Mouse (Mus musculus): ENCODE data around the gene Actrt2. TPM values are rescaled to one million over a fixed set of nuclear protein-coding genes. Genes with fewer than 3 reads are reported as not detected.

Gene Actrt2
- polyA plus RNA-seq, 1 experiment from 2014 or later, result not detected

DNA sequence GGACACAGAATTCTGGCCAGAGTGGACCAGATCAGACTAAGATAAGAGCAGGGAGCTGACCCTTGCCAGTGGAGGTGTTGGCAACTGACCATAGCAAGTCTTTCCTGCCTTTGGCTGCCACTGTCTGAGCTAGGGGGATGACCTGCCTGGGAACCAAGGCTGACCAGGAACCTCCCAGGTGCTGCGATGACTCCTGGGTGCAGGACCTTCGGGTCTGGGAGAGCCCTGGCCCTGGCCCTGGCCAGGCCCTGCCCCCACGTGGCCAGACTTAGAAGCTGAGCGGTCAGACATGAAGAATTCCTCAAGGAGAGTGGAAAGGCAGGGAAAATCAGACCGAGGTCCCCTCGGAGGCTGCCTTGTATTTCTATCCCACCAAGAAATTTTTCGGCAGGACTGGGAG, 28.5 kb downstream of the Actrt2 start:
- ATAC-seq (replicated peaks; ENCODE audit: low FRiP score) (no peak), DNase-seq (ENCODE audit: low spot score) (no peak)
- Histone ChIP-seq H3K27me3 (replicated peaks; ENCODE audit: control insufficient read depth, insufficient read depth, low read length) (peaks cover 100% of the 10 kb centered on the region), H3K4me2 (no peak overlapping the region), H3K9me3 (ENCODE audit: control insufficient read depth, low read length) (no peaks in the 10 kb centered on the region), H3K27ac (ENCODE audit: low read depth, low read length) (no peak overlapping the region), H3K4me3 (ENCODE audit: low read depth, low read length) (no peak overlapping the region), H3K36me3 (ENCODE audit: control insufficient read depth, insufficient read depth, low read length) (no peaks in the 10 kb centered on the region), H3K4me1 (replicated peaks; ENCODE audit: control insufficient read depth, insufficient read depth, low read length) (no peaks in the 10 kb centered on the region; the same call in none of the 2 replicates), H3K9ac (ENCODE audit: low read depth, low read length) (no peak overlapping the region)
- WGBS, result 5% methylated on average over 7 of the region's 7 CpGs

- H3K27me3 ChIP-seq (replicated peaks; ENCODE audit: control insufficient read depth, insufficient read depth, low read length), result peaks cover 100% of the 10 kb centered on the region
- H3K4me1 ChIP-seq (replicated peaks; ENCODE audit: control insufficient read depth, insufficient read depth, low read length), result no peaks in the 10 kb centered on the region; the same call in none of the 2 replicates
- H3K27ac ChIP-seq (ENCODE audit: low read depth, low read length), result no peak overlapping the region
- no peaks in the 10 kb centered on the region for H3K9me3 ChIP-seq (ENCODE audit: control insufficient read depth, low read length)
- H3K9ac ChIP-seq (ENCODE audit: low read depth, low read length), result no peak overlapping the region
- WGBS, result 6% methylated on average over 15 of the region's 15 CpGs
- ATAC-seq (replicated peaks; ENCODE audit: low FRiP score), result no peak
- no peaks in the 10 kb centered on the region for H3K36me3 ChIP-seq (ENCODE audit: control insufficient read depth, insufficient read depth, low read length)
- peak; percentile 36 for DNase-seq (ENCODE audit: low spot score)
- H3K4me2 ChIP-seq, result peak overlapping the region; percentile 57
- H3K4me3 ChIP-seq (ENCODE audit: low read depth, low read length), result peak overlapping the region; percentile 46; the same call in 1 of the 2 replicates
Measured at GRCm38 (mm10) chr4:154638320-154638886, 29.3 kb downstream of the Actrt2 start.

- 2% methylated on average over 70 of the region's 73 CpGs for WGBS
- peak overlapping the region; percentile 43; the same call in 1 of the 2 replicates for H3K9ac ChIP-seq (ENCODE audit: low read depth, low read length)
Measured at GRCm38 (mm10) chr4:154637468-154638319, 30.0 kb downstream of the Actrt2 start.

GRCm38 (mm10) chr4:154636721-154637311, 30.9 kb downstream of the Actrt2 start, which contains the start of gene Prdm16:
TSS of gene Prdm16 (minus strand) at chr4:154636873.
- peak; percentile 57 for DNase-seq (ENCODE audit: low spot score)
- WGBS, result under 1% methylated on average over 47 of the region's 47 CpGs
- peaks cover 100% of the 10 kb centered on the region for H3K27me3 ChIP-seq (replicated peaks; ENCODE audit: control insufficient read depth, insufficient read depth, low read length)
- H3K36me3 ChIP-seq (ENCODE audit: control insufficient read depth, insufficient read depth, low read length), result no peaks in the 10 kb centered on the region
- peak within 1 kb of the TSS; percentile 46 for H3K4me3 ChIP-seq (ENCODE audit: low read depth, low read length)
- ATAC-seq (replicated peaks; ENCODE audit: low FRiP score), result no peak
- H3K9ac ChIP-seq (ENCODE audit: low read depth, low read length), result peak within 1 kb of the TSS; percentile 55
- H3K4me2 ChIP-seq, result peak within 1 kb of the TSS; percentile 57
- peak within 1 kb of the TSS; percentile 68 for H3K27ac ChIP-seq (ENCODE audit: low read depth, low read length)
- peaks cover under 1% of the 10 kb centered on the region for H3K4me1 ChIP-seq (replicated peaks; ENCODE audit: control insufficient read depth, insufficient read depth, low read length)
- H3K9me3 ChIP-seq (ENCODE audit: control insufficient read depth, low read length), result no peaks in the 10 kb centered on the region

More at GRCm38 (mm10) chr4:154637468-154638319, 30.0 kb downstream of the Actrt2 start:
- DNase-seq (ENCODE audit: low spot score) (peak; percentile 48), ATAC-seq (replicated peaks; ENCODE audit: low FRiP score) (no peak)
- peak overlapping the region; percentile 25; the same call in 1 of the 2 replicates for H3K27ac ChIP-seq (ENCODE audit: low read depth, low read length)
- peak overlapping the region; percentile 57 for H3K4me2 ChIP-seq
- H3K27me3 ChIP-seq (replicated peaks; ENCODE audit: control insufficient read depth, insufficient read depth, low read length), result peaks cover 100% of the 10 kb centered on the region
- no peaks in the 10 kb centered on the region; the same call in none of the 2 replicates for H3K4me1 ChIP-seq (replicated peaks; ENCODE audit: control insufficient read depth, insufficient read depth, low read length)
- H3K4me3 ChIP-seq (ENCODE audit: low read depth, low read length), result peak overlapping the region; percentile 46
- H3K36me3 ChIP-seq (ENCODE audit: control insufficient read depth, insufficient read depth, low read length), result no peaks in the 10 kb centered on the region
- no peaks in the 10 kb centered on the region for H3K9me3 ChIP-seq (ENCODE audit: control insufficient read depth, low read length)

DNA sequence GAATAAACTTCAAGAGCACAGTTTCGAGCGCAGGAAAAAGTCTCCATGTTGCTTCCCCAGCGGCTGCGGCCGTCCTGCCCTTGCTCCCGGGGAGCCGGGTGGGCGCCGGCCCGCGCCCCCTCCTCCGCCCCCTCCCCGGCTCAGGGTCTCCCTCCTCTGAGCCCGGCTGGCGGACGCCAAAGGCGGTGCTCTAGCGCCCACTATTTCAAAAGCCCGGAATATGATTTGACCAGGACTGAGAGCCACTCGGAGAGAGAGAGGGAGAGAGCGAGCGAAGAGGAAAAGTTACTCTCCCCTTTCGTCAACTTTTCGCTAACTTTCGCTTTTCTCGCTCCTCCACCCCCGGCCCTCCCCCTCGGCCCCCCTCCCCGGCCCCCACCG, 31.6 kb downstream of the Actrt2 start:
- ATAC-seq (replicated peaks; ENCODE audit: low FRiP score) (peak; percentile 44; the same call in 1 of the 2 replicates), DNase-seq (ENCODE audit: low spot score) (no peak)
- peak overlapping the region; percentile 68 for H3K27ac ChIP-seq (ENCODE audit: low read depth, low read length)
- peaks cover 98% of the 10 kb centered on the region for H3K27me3 ChIP-seq (replicated peaks; ENCODE audit: control insufficient read depth, insufficient read depth, low read length)
- no peaks in the 10 kb centered on the region for H3K9me3 ChIP-seq (ENCODE audit: control insufficient read depth, low read length)
- peak overlapping the region; percentile 55 for H3K9ac ChIP-seq (ENCODE audit: low read depth, low read length)
- H3K4me1 ChIP-seq (replicated peaks; ENCODE audit: control insufficient read depth, insufficient read depth, low read length), result peaks cover 2% of the 10 kb centered on the region
- H3K36me3 ChIP-seq (ENCODE audit: control insufficient read depth, insufficient read depth, low read length), result no peaks in the 10 kb centered on the region
- H3K4me2 ChIP-seq, result peak overlapping the region; percentile 57
- under 1% methylated on average over 25 of the region's 30 CpGs for WGBS
- H3K4me3 ChIP-seq (ENCODE audit: low read depth, low read length), result peak overlapping the region; percentile 46

GRCm38 (mm10) chr4:154635241-154636052, 32.2 kb downstream of the Actrt2 start:
- WGBS, result under 1% methylated on average over 93 of the region's 94 CpGs
- H3K9ac ChIP-seq (ENCODE audit: low read depth, low read length), result peak overlapping the region; percentile 55
- peaks cover 2% of the 10 kb centered on the region for H3K4me1 ChIP-seq (replicated peaks; ENCODE audit: control insufficient read depth, insufficient read depth, low read length)
- H3K36me3 ChIP-seq (ENCODE audit: control insufficient read depth, insufficient read depth, low read length), result no peaks in the 10 kb centered on the region
- H3K27me3 ChIP-seq (replicated peaks; ENCODE audit: control insufficient read depth, insufficient read depth, low read length), result peaks cover 95% of the 10 kb centered on the region
- DNase-seq (ENCODE audit: low spot score) (peak; percentile 76), ATAC-seq (replicated peaks; ENCODE audit: low FRiP score) (no peak; the same call in 1 of the 2 replicates)
- peak overlapping the region; percentile 46 for H3K4me3 ChIP-seq (ENCODE audit: low read depth, low read length)
- H3K4me2 ChIP-seq, result peak overlapping the region; percentile 57
- no peaks in the 10 kb centered on the region for H3K9me3 ChIP-seq (ENCODE audit: control insufficient read depth, low read length)
- peak overlapping the region; percentile 68 for H3K27ac ChIP-seq (ENCODE audit: low read depth, low read length)

GRCm38 (mm10) chr4:154634470-154635240, 33.0 kb downstream of the Actrt2 start:
- 8% methylated on average over 44 of the region's 44 CpGs for WGBS
- H3K27me3 ChIP-seq (replicated peaks; ENCODE audit: control insufficient read depth, insufficient read depth, low read length), result peaks cover 93% of the 10 kb centered on the region
- H3K9me3 ChIP-seq (ENCODE audit: control insufficient read depth, low read length), result no peaks in the 10 kb centered on the region
- peak overlapping the region; percentile 55; the same call in 1 of the 2 replicates for H3K9ac ChIP-seq (ENCODE audit: low read depth, low read length)
- H3K36me3 ChIP-seq (ENCODE audit: control insufficient read depth, insufficient read depth, low read length), result no peaks in the 10 kb centered on the region
- DNase-seq (ENCODE audit: low spot score) (no peak), ATAC-seq (replicated peaks; ENCODE audit: low FRiP score) (no peak)
- H3K27ac ChIP-seq (ENCODE audit: low read depth, low read length), result no peak overlapping the region
- H3K4me1 ChIP-seq (replicated peaks; ENCODE audit: control insufficient read depth, insufficient read depth, low read length), result peaks cover 2% of the 10 kb centered on the region
- peak overlapping the region; percentile 46 for H3K4me3 ChIP-seq (ENCODE audit: low read depth, low read length)
- peak overlapping the region; percentile 57 for H3K4me2 ChIP-seq
